Mouse (Mus musculus) MEL (cell line): ENCODE measurements around the gene Filip1l. TPM values are rescaled to one million over a fixed set of nuclear protein-coding genes. Genes with fewer than 3 reads are reported as not detected.

Source experiments
- DNase-seq: peaks from one replicate; pipeline ENCODE4 v3.0.0; 2011; ENCODE audit warnings: low read depth, low spot score
- H3K27ac ChIP-seq: 2 replicates; pipeline ENCODE4 v1.5.1; 2012; ENCODE audit warnings: low read depth, mild to moderate bottlenecking, control low read depth, low read length, moderate library complexity; ENCODE audit not compliant: control insufficient read depth
- H3K27me3 ChIP-seq, 2 experiments: fragments of 150-350 bp in 1 of 2; sonication (generic) in 1 of 2; 2 replicates each; pipeline ENCODE4 v1.6.1; 2012; ENCODE audit warnings: low read length in 2 of 2, mild to moderate bottlenecking in 2 of 2, improper control_type of control experiment in 1 of 2, moderate library complexity in 1 of 2; ENCODE audit not compliant: insufficient read depth in 2 of 2, control insufficient read depth in 1 of 2
- H3K36me3 ChIP-seq, 2 experiments: 2 replicates each; pipeline ENCODE4 v1.6.1; 2012 to 2014; ENCODE audit warnings: low read length in 2 of 2, improper control_type of control experiment in 1 of 2, inconsistent platforms in 1 of 2, mild to moderate bottlenecking in 1 of 2; ENCODE audit not compliant: insufficient read depth in 2 of 2, control insufficient read depth in 1 of 2
- H3K4me1 ChIP-seq, 2 experiments: fragments of 150-350 bp in 1 of 2; sonication (generic) in 1 of 2; 2 replicates each; pipeline ENCODE4 v1.6.1; 2012; ENCODE audit warnings: low read length in 2 of 2, improper control_type of control experiment in 1 of 2, mild to moderate bottlenecking in 1 of 2; ENCODE audit not compliant: insufficient read depth in 2 of 2, control insufficient read depth in 1 of 2
- H3K4me3 ChIP-seq, 2 experiments: fragments of 150-350 bp in 1 of 2; sonication (generic) in 1 of 2; 2 replicates each; pipeline ENCODE4 v1.5.1; 2012; ENCODE audit warnings: low read depth in 2 of 2, low read length in 2 of 2, mild to moderate bottlenecking in 2 of 2, moderate library complexity in 2 of 2, control low read depth in 1 of 2, improper control_type of control experiment in 1 of 2; ENCODE audit not compliant: control insufficient read depth in 1 of 2, insufficient read depth in 1 of 2
- H3K79me2 ChIP-seq: 2 replicates; pipeline ENCODE4 v1.6.1; 2012; ENCODE audit warnings: mild to moderate bottlenecking, low read length, moderate library complexity; ENCODE audit not compliant: control insufficient read depth, poor library complexity, insufficient read depth
- H3K9ac ChIP-seq: 2 replicates; pipeline ENCODE4 v1.6.1; 2012; ENCODE audit warnings: low read depth, mild to moderate bottlenecking, control low read depth, low read length, moderate library complexity; ENCODE audit not compliant: control insufficient read depth, poor library complexity, severe bottlenecking
- H3K9me3 ChIP-seq: fragments of 150-350 bp; sonication (generic); replicated peaks from 2 replicates; pipeline ENCODE4 v1.6.1; 2012; ENCODE audit warnings: mild to moderate bottlenecking, low read length, improper control_type of control experiment, moderate library complexity; ENCODE audit not compliant: insufficient read depth
- CHD1 ChIP-seq: IDR thresholded peaks from 2 replicates; pipeline ENCODE4 v1.6.1; 2012; ENCODE audit warnings: low read depth, mild to moderate bottlenecking, inconsistent platforms, low read length, improper control_type of control experiment
- CHD2 ChIP-seq: IDR thresholded peaks from 2 replicates; pipeline ENCODE4 v1.6.1; 2011; ENCODE audit warnings: low read length, improper control_type of control experiment
- E2F4 ChIP-seq: IDR thresholded peaks from 2 replicates; pipeline ENCODE4 v1.6.1; 2011; ENCODE audit warnings: low read depth, low read length, improper control_type of control experiment, borderline replicate concordance
- ELF1 ChIP-seq: IDR thresholded peaks from 2 replicates; pipeline ENCODE4 v1.6.1; 2014; ENCODE audit warnings: low read depth, mild to moderate bottlenecking, inconsistent platforms, low read length, improper control_type of control experiment, moderate library complexity
- GATA1 ChIP-seq: IDR thresholded peaks from 2 replicates; pipeline ENCODE4 v1.6.1; 2011; ENCODE audit warnings: low read depth, low read length, improper control_type of control experiment
- HCFC1 ChIP-seq: IDR thresholded peaks from 2 replicates; pipeline ENCODE4 v1.6.1; 2012; ENCODE audit warnings: low read depth, mild to moderate bottlenecking, inconsistent platforms, low read length, improper control_type of control experiment, moderate library complexity
- MAFK ChIP-seq: IDR thresholded peaks from 2 replicates; pipeline ENCODE4 v1.6.1; 2011; ENCODE audit warnings: low read depth, mild to moderate bottlenecking, low read length, improper control_type of control experiment, borderline replicate concordance
- MAX ChIP-seq: IDR thresholded peaks from 2 replicates; pipeline ENCODE4 v1.6.1; 2011; ENCODE audit warnings: low read length, improper control_type of control experiment
- MEF2A ChIP-seq: IDR thresholded peaks from 2 replicates; pipeline ENCODE4 v1.6.1; 2014; ENCODE audit warnings: low read depth, mild to moderate bottlenecking, inconsistent platforms, low read length, improper control_type of control experiment; ENCODE audit not compliant: poor library complexity, insufficient replicate concordance, severe bottlenecking; ENCODE audit errors: extremely low read depth
- NELFE ChIP-seq: IDR thresholded peaks from 2 replicates; pipeline ENCODE4 v1.6.1; 2011; ENCODE audit warnings: low read depth, low read length, improper control_type of control experiment
- NRF1 ChIP-seq: IDR thresholded peaks from 2 replicates; pipeline ENCODE4 v1.6.1; 2014; ENCODE audit warnings: low read depth, mild to moderate bottlenecking, inconsistent platforms, low read length, improper control_type of control experiment, moderate library complexity; ENCODE audit not compliant: poor library complexity, insufficient read depth, severe bottlenecking
- POLR2A ChIP-seq, 2 experiments: IDR thresholded peaks; 2 replicates each; pipeline ENCODE4 v1.6.1; 2011 to 2012; ENCODE audit warnings: low read length in 2 of 2, mild to moderate bottlenecking in 2 of 2, control low read depth in 1 of 2, improper control_type of control experiment in 1 of 2, low read depth in 1 of 2, moderate library complexity in 1 of 2; ENCODE audit not compliant: control insufficient read depth in 1 of 2, insufficient read depth in 1 of 2, poor library complexity in 1 of 2
- POLR2AphosphoS2 ChIP-seq: IDR thresholded peaks from 2 replicates; pipeline ENCODE4 v1.6.1; 2011; ENCODE audit warnings: low read length, improper control_type of control experiment
- RCOR1 ChIP-seq: IDR thresholded peaks from 2 replicates; pipeline ENCODE4 v1.6.1; 2012; ENCODE audit warnings: low read depth, mild to moderate bottlenecking, inconsistent platforms, low read length, improper control_type of control experiment
- SIN3A ChIP-seq: IDR thresholded peaks from 2 replicates; pipeline ENCODE4 v1.6.1; 2012; ENCODE audit warnings: low read length, improper control_type of control experiment, inconsistent platforms
- SMC3 ChIP-seq: IDR thresholded peaks from 2 replicates; pipeline ENCODE4 v1.6.1; 2011; ENCODE audit warnings: low read depth, low read length, improper control_type of control experiment
- TAL1 ChIP-seq: IDR thresholded peaks from 2 replicates; pipeline ENCODE4 v1.6.1; 2012; ENCODE audit warnings: mild to moderate bottlenecking, inconsistent platforms, low read length, moderate library complexity, mixed read lengths
- TBP ChIP-seq: IDR thresholded peaks from 2 replicates; pipeline ENCODE4 v1.8.0; 2011; ENCODE audit warnings: low read depth, low read length, improper control_type of control experiment
- ZC3H11A ChIP-seq: IDR thresholded peaks from 2 replicates; pipeline ENCODE4 v1.6.1; 2012; ENCODE audit warnings: low read depth, mild to moderate bottlenecking, inconsistent platforms, low read length, improper control_type of control experiment
- ZKSCAN1 ChIP-seq: IDR thresholded peaks from 2 replicates; pipeline ENCODE4 v1.6.1; 2012; ENCODE audit warnings: low read depth, mild to moderate bottlenecking, inconsistent platforms, low read length, improper control_type of control experiment, moderate library complexity
- ZMIZ1 ChIP-seq: IDR thresholded peaks from 2 replicates; pipeline ENCODE4 v1.6.1; 2012; ENCODE audit warnings: low read depth, mild to moderate bottlenecking, inconsistent platforms, low read length, improper control_type of control experiment, moderate library complexity
- polyA plus RNA-seq, 2 experiments: library from polyadenylated mRNA; stranded (reverse) in 1 of 2; unstranded in 1 of 2; fragments of >175 nt in 1 of 2; fragments of >200 nt in 1 of 2; gene quantifications; 2 replicates each; pipeline versions ENCODE4 v1.2.1 to v1.2.4; 2012; ENCODE audit warnings: low replicate concordance in 2 of 2, low read depth in 1 of 2; ENCODE audit not compliant: insufficient read length in 2 of 2, insufficient read depth in 1 of 2, missing spikeins in 1 of 2
- total RNA-seq: library from RNA; depleted of rRNA; stranded (reverse); fragments of 300-350 nt; gene quantifications from 2 replicates; pipeline ENCODE4 v1.2.3, GENCODE M21; 2012

The Filip1l gene
- total and polyA plus RNA-seq, 3 experiments: 0.27 to 1.8 TPM; not detected in 1

DNA sequence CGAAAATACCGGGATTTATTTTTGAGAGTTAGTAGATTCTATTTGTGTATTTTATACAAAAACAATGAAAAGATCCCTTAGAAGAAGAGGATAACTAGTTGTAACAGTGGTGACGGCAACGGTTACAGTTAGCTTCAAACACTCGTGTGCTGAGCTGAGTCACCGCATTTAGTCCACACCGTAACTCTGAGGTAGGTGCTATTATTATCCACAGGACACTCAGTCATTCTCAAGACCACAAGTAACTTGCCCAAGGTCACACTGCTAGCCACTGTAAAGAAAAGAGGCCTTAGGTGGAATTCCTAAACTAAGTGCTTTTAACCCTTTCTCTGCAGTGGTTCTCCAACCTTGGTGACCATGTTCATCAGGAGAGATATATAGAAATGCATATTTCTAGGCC is 174.0 kb downstream of the Filip1l start:
- Histone ChIP-seq H3K27me3 (no peaks in the 10 kb centered on the region), H3K9ac (no peak overlapping the region), H3K36me3 (no peaks in the 10 kb centered on the region), H3K27ac (no peak overlapping the region), H3K79me2 (no peaks in the 10 kb centered on the region), H3K9me3 (no peaks in the 10 kb centered on the region), H3K4me1 (no peaks in the 10 kb centered on the region), H3K4me3 (no peak overlapping the region)
- TF ChIP-seq SMC3 (no peak), HCFC1 (no peak), NELFE (no peak), ZKSCAN1 (no peak), POLR2AphosphoS2 (no peak), RCOR1 (no peak), MAFK (no peak), ELF1 (no peak), ZC3H11A (no peak), SIN3A (no peak), MEF2A (no peak), CHD2 (no peak), NRF1 (no peak), CHD1 (no peak), TAL1 (no peak)
- no peak for DNase-seq

DNA sequence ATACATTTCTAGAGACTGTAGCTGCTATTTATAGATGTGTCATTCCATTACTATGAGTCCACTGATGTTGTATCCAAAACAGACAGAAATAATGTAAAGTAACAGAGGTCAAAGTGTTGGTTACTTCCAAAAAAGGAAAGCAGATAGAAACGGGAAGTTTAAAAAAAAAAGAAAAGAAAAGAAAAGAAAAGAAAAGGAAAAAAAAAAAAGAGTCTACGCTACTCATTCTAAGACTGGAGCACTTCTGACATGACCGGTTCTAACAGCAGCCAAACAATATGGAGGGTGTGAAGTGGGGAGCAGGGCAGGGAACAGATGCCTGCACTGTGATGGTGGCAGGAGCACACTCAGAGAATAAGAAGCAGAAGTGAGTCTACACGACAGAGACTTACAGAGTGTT is 175.6 kb downstream of the Filip1l start:
- DNase-seq: no peak
- no peak overlapping the region for H3K27ac ChIP-seq
- no peaks in the 10 kb centered on the region for H3K27me3 ChIP-seq
- TF ChIP-seq TAL1: no peak
- no peak for TF ChIP-seq TBP
- TF ChIP-seq ZKSCAN1: no peak
- TF ChIP-seq MAX: no peak
- no peak for TF ChIP-seq ZC3H11A
- no peak for TF ChIP-seq GATA1
- no peak for TF ChIP-seq ZMIZ1
- TF ChIP-seq POLR2A (IDR thresholded peaks at IDR 0.05; ENCODE audit: control insufficient read depth in 1 of 2, insufficient read depth in 1 of 2, low read depth in 1 of 2, low read length in 2 of 2, poor library complexity in 1 of 2): no peak
- TF ChIP-seq MEF2A: no peak
- no peak for TF ChIP-seq MAFK
- TF ChIP-seq SIN3A: no peak
- TF ChIP-seq E2F4: no peak
- TF ChIP-seq, all 39 proteins: peak for 0
- H3K9ac ChIP-seq: no peak overlapping the region
- no peaks in the 10 kb centered on the region for H3K79me2 ChIP-seq
- no peaks in the 10 kb centered on the region for H3K36me3 ChIP-seq
- H3K4me3 ChIP-seq: no peak overlapping the region
- no peaks in the 10 kb centered on the region for H3K9me3 ChIP-seq
- no peaks in the 10 kb centered on the region for H3K4me1 ChIP-seq
